Mouse (Mus musculus): Measurements from ENCODE around the gene Gm11437. TPM values are rescaled to one million over a fixed set of nuclear protein-coding genes. Genes with fewer than 3 reads are reported as not detected.

The Gm11437 gene
- polyA plus RNA-seq, 1 experiment: not detected

DNA sequence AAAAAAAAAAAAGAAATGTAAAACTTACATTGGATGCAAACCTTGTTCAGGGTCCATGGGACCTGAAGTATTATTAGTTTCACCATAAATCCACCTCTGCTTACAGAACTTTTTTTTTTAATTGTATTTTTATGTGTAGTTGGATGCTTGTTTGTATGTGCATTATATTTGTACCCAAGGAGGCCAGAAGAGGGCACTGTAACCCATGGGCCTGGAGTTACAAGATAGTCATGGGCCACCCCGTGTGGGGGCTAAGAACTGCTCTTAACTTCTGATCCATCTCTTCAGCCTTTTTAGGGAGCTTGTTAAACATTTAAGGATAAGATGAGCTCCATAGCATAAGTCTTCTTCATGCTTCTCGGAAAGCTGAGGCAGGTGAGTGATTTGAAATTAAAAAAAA is 16.4 kb downstream of the Gm11437 start:
- H3K79me2 ChIP-seq (ENCODE audit: control insufficient read depth, insufficient read depth): no peaks in the 10 kb centered on the region
- no peak overlapping the region for H3ac ChIP-seq (ENCODE audit: control insufficient read depth, insufficient read length)
- H3K36me3 ChIP-seq (ENCODE audit: control insufficient read depth, insufficient read depth): no peaks in the 10 kb centered on the region
- H3K4me3 ChIP-seq: no peak overlapping the region
- no peaks in the 10 kb centered on the region for H3K27me3 ChIP-seq (ENCODE audit: control insufficient read depth, insufficient read depth, insufficient read length)
- no peak overlapping the region for H3K4me2 ChIP-seq (ENCODE audit: low read depth)
- TF ChIP-seq MAX (IDR thresholded peaks at IDR 0.05; ENCODE audit: low read depth) (no peak), E2F4 (IDR thresholded peaks at IDR 0.05; ENCODE audit: insufficient read depth) (no peak), MYOG (IDR thresholded peaks at IDR 0.05; ENCODE audit: control insufficient read depth in 1 of 3, insufficient read depth in 1 of 3, insufficient read length in 2 of 3, low read depth in 2 of 3) (no peak), SRF (IDR thresholded peaks at IDR 0.05; ENCODE audit: control insufficient read depth, insufficient read length, low read depth) (no peak), CEBPB (IDR thresholded peaks at IDR 0.05; ENCODE audit: insufficient read depth, poor library complexity, severe bottlenecking) (no peak), POLR2AphosphoS2 (IDR thresholded peaks at IDR 0.05; ENCODE audit: insufficient read length, low read depth) (no peak)

DNA sequence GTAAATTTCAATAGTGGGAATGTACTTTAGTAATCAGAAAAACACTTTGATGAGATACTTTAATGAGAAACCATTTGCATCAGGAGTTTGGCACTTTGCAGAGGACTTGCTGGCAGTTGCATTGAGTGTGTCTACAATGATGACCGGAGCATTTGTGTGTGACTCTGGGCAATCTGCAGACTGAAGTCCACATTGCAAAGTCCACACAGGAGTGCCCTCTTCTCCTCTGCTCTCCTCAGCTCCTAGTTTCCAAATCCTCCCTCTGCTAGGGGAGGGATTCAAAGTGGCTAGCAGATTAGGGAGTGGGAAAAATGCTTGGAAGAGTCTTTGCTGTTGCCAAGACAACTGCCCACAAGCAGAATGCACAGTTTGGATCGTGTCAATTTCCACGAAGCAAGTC is 21.2 kb downstream of the Gm11437 start:
- Histone ChIP-seq H3ac (ENCODE audit: control insufficient read depth, insufficient read length) (no peak overlapping the region), H3K36me3 (ENCODE audit: control insufficient read depth, insufficient read depth) (no peaks in the 10 kb centered on the region), H3K4me2 (ENCODE audit: low read depth) (no peak overlapping the region), H3K4me3 (no peak overlapping the region), H3K79me2 (ENCODE audit: control insufficient read depth, insufficient read depth) (no peaks in the 10 kb centered on the region), H3K27me3 (ENCODE audit: control insufficient read depth, insufficient read depth, insufficient read length) (no peaks in the 10 kb centered on the region)
- no peak for TF ChIP-seq MYOD1 (IDR thresholded peaks at IDR 0.05; ENCODE audit: control insufficient read depth in 1 of 3, insufficient read length in 2 of 3, low read depth in 2 of 3)
- no peak for TF ChIP-seq MYOG (IDR thresholded peaks at IDR 0.05; ENCODE audit: control insufficient read depth in 1 of 3, insufficient read depth in 1 of 3, insufficient read length in 2 of 3, low read depth in 2 of 3)
- TF ChIP-seq TCF12 (IDR thresholded peaks at IDR 0.05; ENCODE audit: insufficient read depth, poor library complexity, severe bottlenecking): no peak
- TF ChIP-seq POLR2AphosphoS2 (IDR thresholded peaks at IDR 0.05; ENCODE audit: insufficient read length, low read depth): no peak
- TF ChIP-seq REST (IDR thresholded peaks at IDR 0.05; ENCODE audit: insufficient read depth, insufficient read length): no peak
- no peak for TF ChIP-seq CEBPB (IDR thresholded peaks at IDR 0.05; ENCODE audit: insufficient read depth, poor library complexity, severe bottlenecking)

DNA sequence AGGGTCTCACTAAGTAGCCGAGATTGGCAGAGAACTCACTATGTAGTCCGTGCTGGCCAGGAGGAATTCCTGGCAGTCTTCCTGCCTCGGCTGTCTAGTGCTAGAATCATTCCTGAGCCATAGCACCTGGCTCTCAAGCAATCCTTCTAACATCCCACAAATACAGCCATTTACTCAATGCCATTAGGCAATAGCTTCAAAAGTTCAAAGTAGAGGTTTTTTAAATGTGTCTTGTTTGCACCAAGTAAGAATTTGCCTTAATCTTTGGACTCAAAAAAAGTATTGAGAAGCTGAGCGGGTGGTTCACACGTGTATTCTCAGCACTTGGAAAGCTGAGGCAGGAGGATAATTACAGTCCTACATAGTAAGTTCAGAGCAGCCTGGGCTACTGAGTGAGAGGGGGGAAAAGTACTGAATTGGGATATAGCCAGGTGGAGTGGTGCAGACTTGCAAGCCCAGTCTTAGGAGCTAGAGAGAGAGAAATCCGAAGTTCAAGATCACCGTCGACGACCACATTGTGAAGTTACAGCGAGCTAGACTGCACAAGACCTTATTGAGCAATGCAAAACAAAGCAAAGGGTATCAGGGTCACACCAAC is 22.0 kb downstream of the Gm11437 start:
- Histone ChIP-seq H3K79me2 (ENCODE audit: control insufficient read depth, insufficient read depth) (no peaks in the 10 kb centered on the region), H3K4me2 (ENCODE audit: low read depth) (no peak overlapping the region), H3K4me3 (no peak overlapping the region), H3ac (ENCODE audit: control insufficient read depth, insufficient read length) (no peak overlapping the region), H3K27me3 (ENCODE audit: control insufficient read depth, insufficient read depth, insufficient read length) (no peaks in the 10 kb centered on the region), H3K36me3 (ENCODE audit: control insufficient read depth, insufficient read depth) (no peaks in the 10 kb centered on the region)
- TF ChIP-seq MAX (IDR thresholded peaks at IDR 0.05; ENCODE audit: low read depth) (no peak), POLR2AphosphoS2 (IDR thresholded peaks at IDR 0.05; ENCODE audit: insufficient read length, low read depth) (no peak), SRF (IDR thresholded peaks at IDR 0.05; ENCODE audit: control insufficient read depth, insufficient read length, low read depth) (no peak), REST (IDR thresholded peaks at IDR 0.05; ENCODE audit: insufficient read depth, insufficient read length) (no peak), MYOG (IDR thresholded peaks at IDR 0.05; ENCODE audit: control insufficient read depth in 1 of 3, insufficient read depth in 1 of 3, insufficient read length in 2 of 3, low read depth in 2 of 3) (no peak), CEBPB (IDR thresholded peaks at IDR 0.05; ENCODE audit: insufficient read depth, poor library complexity, severe bottlenecking) (no peak)

DNA sequence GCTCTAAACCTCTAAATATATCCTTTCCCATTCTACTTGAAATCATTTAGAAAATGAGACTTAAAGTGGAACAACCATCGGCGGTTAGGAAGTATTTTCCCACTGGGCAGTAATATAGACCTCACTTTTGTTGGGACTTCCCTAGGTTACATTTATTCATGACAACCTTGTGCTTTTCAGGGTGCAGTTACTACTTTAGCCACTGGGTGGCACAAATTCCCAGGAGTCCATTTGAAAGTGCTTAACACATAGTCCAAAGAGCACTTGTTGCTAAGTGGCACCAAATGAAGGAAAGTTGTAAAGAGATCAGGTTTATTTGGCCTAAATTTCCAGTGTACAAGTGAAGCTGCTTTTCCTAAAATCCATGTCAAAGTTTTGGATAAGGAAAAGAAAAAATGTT is 25.5 kb downstream of the Gm11437 start:
- H3K36me3 ChIP-seq (ENCODE audit: control insufficient read depth, insufficient read depth): no peaks in the 10 kb centered on the region
- no peaks in the 10 kb centered on the region for H3K79me2 ChIP-seq (ENCODE audit: control insufficient read depth, insufficient read depth)
- no peak overlapping the region for H3ac ChIP-seq (ENCODE audit: control insufficient read depth, insufficient read length)
- no peak for TF ChIP-seq E2F4 (IDR thresholded peaks at IDR 0.05; ENCODE audit: insufficient read depth)
- TF ChIP-seq CEBPB (IDR thresholded peaks at IDR 0.05; ENCODE audit: insufficient read depth, poor library complexity, severe bottlenecking): no peak
- no peak overlapping the region for H3K4me2 ChIP-seq (ENCODE audit: low read depth)
- no peak overlapping the region for H3K4me3 ChIP-seq
- H3K27me3 ChIP-seq (ENCODE audit: control insufficient read depth, insufficient read depth, insufficient read length): no peaks in the 10 kb centered on the region

DNA sequence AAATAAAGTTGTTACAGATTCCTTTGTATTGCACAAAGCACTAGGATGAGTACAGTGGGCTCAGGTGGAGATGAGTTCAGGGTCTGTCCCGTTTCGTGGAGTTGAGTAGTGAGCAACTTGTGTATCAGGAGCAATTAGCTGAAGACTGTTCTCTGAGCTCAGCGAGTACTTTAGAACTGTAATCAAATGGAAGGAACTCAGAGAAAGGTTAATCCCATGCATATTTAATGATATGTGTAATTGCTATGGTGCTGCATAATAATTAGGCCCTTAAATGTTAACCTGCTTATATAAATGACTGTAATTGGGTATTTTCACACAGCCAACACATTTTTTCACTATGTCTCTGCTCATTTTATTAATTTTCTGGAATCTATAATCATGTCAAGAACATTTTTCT is 30.8 kb downstream of the Gm11437 start:
- no peak overlapping the region for H3K4me2 ChIP-seq (ENCODE audit: low read depth)
- no peak for TF ChIP-seq TCF3 (IDR thresholded peaks at IDR 0.05; ENCODE audit: insufficient read length, low read depth)
- no peak for TF ChIP-seq MYOG (IDR thresholded peaks at IDR 0.05; ENCODE audit: control insufficient read depth in 1 of 3, insufficient read depth in 1 of 3, insufficient read length in 2 of 3, low read depth in 2 of 3)
- no peak for TF ChIP-seq CEBPB (IDR thresholded peaks at IDR 0.05; ENCODE audit: insufficient read depth, poor library complexity, severe bottlenecking)
- no peak for TF ChIP-seq E2F4 (IDR thresholded peaks at IDR 0.05; ENCODE audit: insufficient read depth)
- TF ChIP-seq REST (IDR thresholded peaks at IDR 0.05; ENCODE audit: insufficient read depth, insufficient read length): no peak
- no peak for TF ChIP-seq SRF (IDR thresholded peaks at IDR 0.05; ENCODE audit: control insufficient read depth, insufficient read length, low read depth)
- H3ac ChIP-seq (ENCODE audit: control insufficient read depth, insufficient read length): no peak overlapping the region
- no peaks in the 10 kb centered on the region for H3K79me2 ChIP-seq (ENCODE audit: control insufficient read depth, insufficient read depth)
- no peak overlapping the region for H3K4me3 ChIP-seq
- no peaks in the 10 kb centered on the region for H3K27me3 ChIP-seq (ENCODE audit: control insufficient read depth, insufficient read depth, insufficient read length)
- no peaks in the 10 kb centered on the region for H3K36me3 ChIP-seq (ENCODE audit: control insufficient read depth, insufficient read depth)

DNA sequence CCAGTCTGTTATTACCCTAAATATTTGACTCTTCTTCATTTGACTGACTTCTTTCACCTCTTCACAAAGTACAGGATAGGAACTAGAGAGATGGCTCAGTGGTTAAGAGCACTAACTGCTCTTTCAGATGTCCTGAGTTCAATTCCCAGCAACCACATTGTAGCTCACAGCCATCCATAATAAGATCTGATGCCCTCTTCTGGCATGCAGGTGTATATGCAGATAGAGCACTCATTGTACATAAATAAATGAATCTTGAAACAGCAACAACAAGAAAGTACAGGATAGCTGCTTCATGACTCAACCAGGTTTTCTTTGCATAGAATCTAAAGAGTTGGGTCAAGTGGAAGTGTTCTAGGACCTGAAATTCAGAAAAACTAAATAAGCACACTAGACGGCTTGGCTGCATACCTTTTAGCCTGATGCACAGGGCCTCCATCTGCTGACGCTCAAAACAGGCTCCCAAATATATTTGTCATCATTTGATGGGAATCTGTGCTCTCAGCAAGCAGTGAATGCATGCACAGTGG is 32.9 kb downstream of the Gm11437 start:
- no peak for TF ChIP-seq POLR2AphosphoS2 (IDR thresholded peaks at IDR 0.05; ENCODE audit: insufficient read length, low read depth)
- TF ChIP-seq SRF (IDR thresholded peaks at IDR 0.05; ENCODE audit: control insufficient read depth, insufficient read length, low read depth): no peak
- TF ChIP-seq CEBPB (IDR thresholded peaks at IDR 0.05; ENCODE audit: insufficient read depth, poor library complexity, severe bottlenecking): no peak
- TF ChIP-seq MYOD1 (IDR thresholded peaks at IDR 0.05; ENCODE audit: control insufficient read depth in 1 of 3, insufficient read length in 2 of 3, low read depth in 2 of 3): no peak
- TF ChIP-seq REST (IDR thresholded peaks at IDR 0.05; ENCODE audit: insufficient read depth, insufficient read length): no peak
- no peak for TF ChIP-seq USF1 (IDR thresholded peaks at IDR 0.05; ENCODE audit: low read depth)
- no peak for TF ChIP-seq MAX (IDR thresholded peaks at IDR 0.05; ENCODE audit: low read depth)
- no peak for TF ChIP-seq TCF12 (IDR thresholded peaks at IDR 0.05; ENCODE audit: insufficient read depth, poor library complexity, severe bottlenecking)
- no peak for TF ChIP-seq POLR2A (IDR thresholded peaks at IDR 0.05; ENCODE audit: insufficient read length, low read depth)
- no peak for TF ChIP-seq TCF3 (IDR thresholded peaks at IDR 0.05; ENCODE audit: insufficient read length, low read depth)
- no peak for TF ChIP-seq MYOG (IDR thresholded peaks at IDR 0.05; ENCODE audit: control insufficient read depth in 1 of 3, insufficient read depth in 1 of 3, insufficient read length in 2 of 3, low read depth in 2 of 3)
- no peak for TF ChIP-seq E2F4 (IDR thresholded peaks at IDR 0.05; ENCODE audit: insufficient read depth)
- no peaks in the 10 kb centered on the region for H3K27me3 ChIP-seq (ENCODE audit: control insufficient read depth, insufficient read depth, insufficient read length)
- H3K4me2 ChIP-seq (ENCODE audit: low read depth): no peak overlapping the region

More for the DNA sequence above, 32.9 kb downstream of the Gm11437 start:
- Histone ChIP-seq H3ac (ENCODE audit: control insufficient read depth, insufficient read length) (no peak overlapping the region), H3K36me3 (ENCODE audit: control insufficient read depth, insufficient read depth) (no peaks in the 10 kb centered on the region), H3K4me3 (no peak overlapping the region), H3K79me2 (ENCODE audit: control insufficient read depth, insufficient read depth) (no peaks in the 10 kb centered on the region)
